Mouse (Mus musculus): ENCODE measurements around the gene Gm12800.

- TF ChIP-seq CTCF (IDR thresholded peaks at IDR 0.05; ENCODE audit: extremely low read depth, insufficient read depth, insufficient read length, insufficient replicate concordance) (no peak), POLR2A (IDR thresholded peaks at IDR 0.05; ENCODE audit: low read depth, low read length) (no peak)
These were observed 19.5 kb upstream of the Gm12800 start for GRCm38 (mm10) chr4:101889377-101889776.
